Mouse (Mus musculus) kidney, adult 2 months (tissue): Measurements from ENCODE around the gene Nt5c2.

Experiments
- CTCF ChIP-seq: fragments of 200-500 bp; conservative IDR thresholded peaks from 2 replicates; pipeline ENCODE4 v1.5.1; 2011; ENCODE audit warnings: low read depth, mild to moderate bottlenecking, control low read depth, low read length, moderate library complexity, mixed read lengths; ENCODE audit not compliant: insufficient read depth, insufficient read length
- POLR2A ChIP-seq: fragments of 200-500 bp; IDR thresholded peaks from one replicate; pipeline ENCODE4 v1.6.1; 2011; ENCODE audit warnings: low read depth, low read length, control low read depth

DNA sequence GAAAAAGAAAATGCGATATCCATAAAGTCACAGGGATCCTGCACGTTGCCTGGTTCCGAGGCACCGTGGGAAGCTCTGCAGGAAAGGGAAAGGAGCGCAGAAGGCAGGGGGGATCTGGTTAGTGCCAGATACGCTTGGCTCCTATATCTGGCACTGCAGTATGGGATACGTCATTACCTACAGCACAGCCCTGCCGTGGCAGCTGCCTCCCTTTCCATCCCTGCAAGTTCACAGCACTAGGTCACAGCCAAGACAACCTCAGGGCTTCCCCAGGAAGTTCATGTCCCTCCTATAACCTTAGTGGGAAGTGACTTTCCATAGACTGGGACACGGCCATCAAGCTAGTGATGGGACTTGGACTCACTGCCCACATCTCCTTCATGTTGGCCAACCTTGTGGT lies 18.9 kb downstream of the Nt5c2 start:
- TF ChIP-seq CTCF, result no peak
- no peak for TF ChIP-seq POLR2A
